Mouse (Mus musculus): ENCODE data around the gene Myd88. TPM values are rescaled to one million over a fixed set of nuclear protein-coding genes. Genes with fewer than 3 reads are reported as not detected.
"Not testable (repeated sequence)": the region's sequence is repeated elsewhere in the genome, so short reads cannot be mapped to it uniquely, and the experiment has no call there.

The Myd88 gene
- total and polyA plus RNA-seq, 2 experiments: 4.8 to 11.3 TPM

GRCm38 (mm10) chr9:119375008-119375407 lies 33.8 kb upstream of the Myd88 start:
- H3K36me3 ChIP-seq (ENCODE audit: control insufficient read depth, insufficient read depth, low read length): peaks cover 66% of the 10 kb centered on the region
- 85% methylated on average over 3 of the region's 3 CpGs for WGBS
- no peaks in the 10 kb centered on the region for H3K27me3 ChIP-seq (ENCODE audit: control insufficient read depth, insufficient read depth, low read length)
- no peak for DNase-seq (ENCODE audit: extremely low read depth, low read depth, low spot score)
- no peak overlapping the region for H3K4me3 ChIP-seq (ENCODE audit: insufficient read depth, low read depth, low read length)
- no peak for TF ChIP-seq POLR2A (IDR thresholded peaks at IDR 0.05; ENCODE audit: extremely low read depth, insufficient read depth, low read length)
- no peak for TF ChIP-seq CTCF (IDR thresholded peaks at IDR 0.05; ENCODE audit: low read depth, low read length)
- H3K9ac ChIP-seq (ENCODE audit: low read depth, low read length): no peak overlapping the region
- H3K27ac ChIP-seq (replicated peaks; ENCODE audit: insufficient read depth, low read depth, low read length): no peak overlapping the region
- H3K79me2 ChIP-seq (ENCODE audit: control insufficient read depth, insufficient read depth, low read length): 0 out of 2 replicates have a peak, but pooled peaks cover 2% of the 10 kb centered on the region
- H3K4me1 ChIP-seq (ENCODE audit: control insufficient read depth, insufficient read depth, low read length): no peaks in the 10 kb centered on the region

GRCm38 (mm10) chr9:119371251-119371650 lies 30.0 kb upstream of the Myd88 start:
- TF ChIP-seq POLR2A (IDR thresholded peaks at IDR 0.05; ENCODE audit: extremely low read depth, insufficient read depth, low read length) (no peak), CTCF (IDR thresholded peaks at IDR 0.05; ENCODE audit: low read depth, low read length) (no peak)
- H3K27ac ChIP-seq (replicated peaks; ENCODE audit: insufficient read depth, low read depth, low read length): no peak overlapping the region
- no peaks in the 10 kb centered on the region for H3K4me1 ChIP-seq (ENCODE audit: control insufficient read depth, insufficient read depth, low read length)
- H3K9ac ChIP-seq (ENCODE audit: low read depth, low read length): no peak overlapping the region
- no peak overlapping the region for H3K4me3 ChIP-seq (ENCODE audit: insufficient read depth, low read depth, low read length)
- H3K36me3 ChIP-seq (ENCODE audit: control insufficient read depth, insufficient read depth, low read length): peaks cover 59% of the 10 kb centered on the region
- H3K27me3 ChIP-seq (ENCODE audit: control insufficient read depth, insufficient read depth, low read length): no peaks in the 10 kb centered on the region
- H3K79me2 ChIP-seq (ENCODE audit: control insufficient read depth, insufficient read depth, low read length): 0 out of 2 replicates have a peak, but pooled peaks cover 2% of the 10 kb centered on the region
- DNase-seq (ENCODE audit: extremely low read depth, low read depth, low spot score): no peak
- WGBS: 92% methylated on average over 4 of the region's 4 CpGs

GRCm38 (mm10) chr9:119370770-119371169 lies 29.6 kb upstream of the Myd88 start:
- not testable (repeated sequence) for H3K4me3 ChIP-seq (ENCODE audit: insufficient read depth, low read depth, low read length); H3K9ac ChIP-seq (ENCODE audit: low read depth, low read length); H3K79me2 ChIP-seq (ENCODE audit: control insufficient read depth, insufficient read depth, low read length); H3K27me3 ChIP-seq (ENCODE audit: control insufficient read depth, insufficient read depth, low read length); H3K4me1 ChIP-seq (ENCODE audit: control insufficient read depth, insufficient read depth, low read length); DNase-seq (ENCODE audit: extremely low read depth, low read depth, low spot score); H3K27ac ChIP-seq (replicated peaks; ENCODE audit: insufficient read depth, low read depth, low read length)
- peaks cover 57% of the 10 kb centered on the region for H3K36me3 ChIP-seq (ENCODE audit: control insufficient read depth, insufficient read depth, low read length)
- WGBS: 93% methylated on average over 4 of the region's 4 CpGs

GRCm38 (mm10) chr9:119368367-119368766 lies 27.2 kb upstream of the Myd88 start:
- DNase-seq (ENCODE audit: extremely low read depth, low read depth, low spot score): peak; percentile 88

GRCm38 (mm10) chr9:119365284-119365683 lies 24.1 kb upstream of the Myd88 start, which contains the start of gene Slc22a14:
Gene Slc22a14, minus strand, starts transcription at chr9:119365553.
- Histone ChIP-seq H3K79me2 (ENCODE audit: control insufficient read depth, insufficient read depth, low read length) (peaks cover 8% of the 10 kb centered on the region; the same call in 1 of the 2 replicates), H3K4me3 (ENCODE audit: insufficient read depth, low read depth, low read length) (no peak within 1 kb of the TSS), H3K36me3 (ENCODE audit: control insufficient read depth, insufficient read depth, low read length) (peaks cover 61% of the 10 kb centered on the region), H3K27me3 (ENCODE audit: control insufficient read depth, insufficient read depth, low read length) (no peaks in the 10 kb centered on the region), H3K4me1 (ENCODE audit: control insufficient read depth, insufficient read depth, low read length) (no peaks in the 10 kb centered on the region), H3K27ac (replicated peaks; ENCODE audit: insufficient read depth, low read depth, low read length) (no peak within 1 kb of the TSS), H3K9ac (ENCODE audit: low read depth, low read length) (no peak within 1 kb of the TSS)
- TF ChIP-seq CTCF (IDR thresholded peaks at IDR 0.05; ENCODE audit: low read depth, low read length): no peak
- TF ChIP-seq POLR2A (IDR thresholded peaks at IDR 0.05; ENCODE audit: extremely low read depth, insufficient read depth, low read length): no peak
- 66% methylated on average over 7 of the region's 7 CpGs for WGBS
- no peak for DNase-seq (ENCODE audit: extremely low read depth, low read depth, low spot score)

More at GRCm38 (mm10) chr9:119368367-119368766, 27.2 kb upstream of the Myd88 start:
- Histone ChIP-seq H3K4me1 (ENCODE audit: control insufficient read depth, insufficient read depth, low read length) (no peaks in the 10 kb centered on the region), H3K27me3 (ENCODE audit: control insufficient read depth, insufficient read depth, low read length) (no peaks in the 10 kb centered on the region), H3K36me3 (ENCODE audit: control insufficient read depth, insufficient read depth, low read length) (peaks cover 54% of the 10 kb centered on the region), H3K9ac (ENCODE audit: low read depth, low read length) (no peak overlapping the region), H3K79me2 (ENCODE audit: control insufficient read depth, insufficient read depth, low read length) (no peaks in the 10 kb centered on the region), H3K27ac (replicated peaks; ENCODE audit: insufficient read depth, low read depth, low read length) (0 out of 2 replicates have a peak overlapping the region, but pooled peaks have one; percentile 4), H3K4me3 (ENCODE audit: insufficient read depth, low read depth, low read length) (no peak overlapping the region)
- no peak for TF ChIP-seq CTCF (IDR thresholded peaks at IDR 0.05; ENCODE audit: low read depth, low read length)
- TF ChIP-seq POLR2A (IDR thresholded peaks at IDR 0.05; ENCODE audit: extremely low read depth, insufficient read depth, low read length): no peak
- WGBS: 29% methylated on average over 3 of the region's 3 CpGs

GRCm38 (mm10) chr9:119363229-119363628 lies 22.0 kb upstream of the Myd88 start:
- WGBS: 83% methylated on average over 12 of the region's 12 CpGs
- peaks cover 59% of the 10 kb centered on the region for H3K36me3 ChIP-seq (ENCODE audit: control insufficient read depth, insufficient read depth, low read length)
- no peaks in the 10 kb centered on the region for H3K4me1 ChIP-seq (ENCODE audit: control insufficient read depth, insufficient read depth, low read length)
- no peak overlapping the region for H3K9ac ChIP-seq (ENCODE audit: low read depth, low read length)
- peaks cover 15% of the 10 kb centered on the region; the same call in 1 of the 2 replicates for H3K79me2 ChIP-seq (ENCODE audit: control insufficient read depth, insufficient read depth, low read length)
- H3K27me3 ChIP-seq (ENCODE audit: control insufficient read depth, insufficient read depth, low read length): no peaks in the 10 kb centered on the region
- TF ChIP-seq POLR2A (IDR thresholded peaks at IDR 0.05; ENCODE audit: extremely low read depth, insufficient read depth, low read length) (no peak), CTCF (IDR thresholded peaks at IDR 0.05; ENCODE audit: low read depth, low read length) (no peak)
- no peak for DNase-seq (ENCODE audit: extremely low read depth, low read depth, low spot score)
- no peak overlapping the region for H3K4me3 ChIP-seq (ENCODE audit: insufficient read depth, low read depth, low read length)
- no peak overlapping the region for H3K27ac ChIP-seq (replicated peaks; ENCODE audit: insufficient read depth, low read depth, low read length)
